Comparison of ENCODE assay signal across 19 mouse cellular contexts in the genomic region with DNA sequence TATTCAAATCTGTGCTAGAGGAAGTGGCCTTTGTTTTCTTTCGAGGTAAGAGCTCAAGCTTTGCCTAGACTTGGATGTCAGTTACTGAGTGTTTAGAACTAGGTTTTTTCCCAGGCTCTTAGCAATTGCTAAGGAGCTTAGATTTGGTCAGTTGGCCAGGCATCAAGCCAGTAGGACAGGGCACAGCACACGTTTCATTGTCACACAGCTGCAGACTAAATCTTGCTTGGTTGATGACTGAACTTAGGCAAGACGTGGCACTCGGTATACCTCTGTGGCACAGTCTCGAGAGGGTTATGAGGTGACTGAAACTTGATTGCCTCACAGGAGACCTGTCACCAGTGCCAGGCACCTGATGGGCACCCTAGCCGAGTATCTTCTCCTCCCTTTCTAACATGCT.
DNase-seq lines count a peak whose midpoint lies in the region; ATAC-seq and TF ChIP-seq lines count a peak whose summit lies in the region.
"Had no signal": no experiment of that assay in that cellular context is flagged by ENCODE, and none has a peak within 500 bp of the region (broad histone marks: within the 10 kb centered on the region; RNA-seq: fewer than 3 reads in every experiment).

No protein-coding gene starts in this region.

- no peaks in the 10 kb centered on the region for H3K27me3 ChIP-seq in embryonic facial prominence, embryonic 15.5 days
- no peaks in the 10 kb centered on the region for H3K27me3 ChIP-seq in embryonic facial prominence, embryonic 10.5 days (replicated peaks; ENCODE audit: low read depth, poor library complexity, severe bottlenecking)
- H3K27me3 ChIP-seq in hindbrain, embryonic 15.5 days, result no peaks in the 10 kb centered on the region
- no peaks in the 10 kb centered on the region for H3K27me3 ChIP-seq in hindbrain, embryonic 10.5 days (ENCODE audit: insufficient read depth, poor library complexity, severe bottlenecking)
- H3K27me3 ChIP-seq: embryonic facial prominence, embryonic 13.5 days; Patski had no signal

- no peak overlapping the region for H3K4me2 ChIP-seq in embryonic facial prominence, embryonic 15.5 days (replicated peaks)
- H3K4me2 ChIP-seq in hindbrain, embryonic 15.5 days, result no peak overlapping the region
- H3K4me2 ChIP-seq: embryonic facial prominence, embryonic 13.5 days had no signal

- TF ChIP-seq CTCF in gastrocnemius, adult 2 months (IDR thresholded peaks at IDR 0.05), result no peak

- 0 out of 2 replicates have a peak overlapping the region, but pooled peaks have one; percentile 22 for H3K27ac ChIP-seq in embryonic facial prominence, embryonic 15.5 days (replicated peaks)
- no peak overlapping the region for H3K27ac ChIP-seq in embryonic facial prominence, embryonic 10.5 days (replicated peaks)
- peak overlapping the region; percentile 9; the same call in 1 of the 2 replicates for H3K27ac ChIP-seq in gastrocnemius, adult 2 months
- peak overlapping the region; percentile 27; the same call in 1 of the 2 replicates for H3K27ac ChIP-seq in hindbrain, embryonic 15.5 days (replicated peaks)
- H3K27ac ChIP-seq in hindbrain, embryonic 10.5 days, result no peak overlapping the region
- H3K27ac ChIP-seq: hindbrain, postnatal 0 days had no signal

- H3K4me3 ChIP-seq in embryonic facial prominence, embryonic 15.5 days (replicated peaks), result no peak overlapping the region
- H3K4me3 ChIP-seq in embryonic facial prominence, embryonic 10.5 days, result no peak overlapping the region
- H3K4me3 ChIP-seq in gastrocnemius, adult 2 months, result no peak overlapping the region
- no peak overlapping the region for H3K4me3 ChIP-seq in hindbrain, embryonic 15.5 days
- H3K4me3 ChIP-seq in hindbrain, embryonic 10.5 days, result no peak overlapping the region
- H3K4me3 ChIP-seq: embryonic facial prominence, embryonic 13.5 days had no signal

- H3K9ac ChIP-seq in embryonic facial prominence, embryonic 15.5 days, result no peak overlapping the region
- no peak overlapping the region for H3K9ac ChIP-seq in hindbrain, embryonic 15.5 days
- H3K9ac ChIP-seq: embryonic facial prominence, embryonic 13.5 days had no signal

- no peaks in the 10 kb centered on the region for H3K4me1 ChIP-seq in embryonic facial prominence, embryonic 15.5 days
- H3K4me1 ChIP-seq in embryonic facial prominence, embryonic 10.5 days, result 0 out of 2 replicates have a peak, but pooled peaks cover 4% of the 10 kb centered on the region
- no peaks in the 10 kb centered on the region for H3K4me1 ChIP-seq in hindbrain, embryonic 15.5 days (replicated peaks)
- H3K4me1 ChIP-seq in hindbrain, embryonic 10.5 days (replicated peaks), result no peaks in the 10 kb centered on the region; the same call in none of the 2 replicates
- H3K4me1 ChIP-seq: embryonic facial prominence, embryonic 13.5 days had no signal

- H3K36me3 ChIP-seq in embryonic facial prominence, embryonic 15.5 days, result peaks cover 43% of the 10 kb centered on the region
- H3K36me3 ChIP-seq in embryonic facial prominence, embryonic 10.5 days (replicated peaks), result peaks cover 87% of the 10 kb centered on the region
- H3K36me3 ChIP-seq in hindbrain, embryonic 15.5 days, result peaks cover 58% of the 10 kb centered on the region
- H3K36me3 ChIP-seq in hindbrain, embryonic 10.5 days, result peaks cover 81% of the 10 kb centered on the region

- DNase-seq in embryonic facial prominence, embryonic 10.5 days (ENCODE audit: low spot score), result no peak
- DNase-seq in gastrocnemius, adult 2 months, result no peak
- DNase-seq in gastrocnemius, postnatal 25 days, result no peak
- DNase-seq in hindbrain, embryonic 10.5 days (ENCODE audit: low spot score), result no peak
- DNase-seq in adipocyte (ENCODE audit: low spot score), result peak; percentile 17
- no peak for DNase-seq in urinary bladder, postnatal 4 days (ENCODE audit: low spot score in 2 of 2)
- DNase-seq: adrenal gland, adult 2 months; cerebellum, adult 11-12 months; cerebellum, adult 9-10 months; cerebellum, postnatal 25 days; gastrocnemius, postnatal 10 days; heart, postnatal 10 days; kidney, adult 18-20 months had no signal

- intact Hi-C loops in gastrocnemius, adult 2 months (cut with DNase I), result no loop called here

- WGBS in embryonic facial prominence, embryonic 15.5 days, result 78% methylated on average over 6 of the region's 6 CpGs
- WGBS in embryonic facial prominence, embryonic 10.5 days, result 83% methylated on average over 6 of the region's 6 CpGs
- WGBS in hindbrain, embryonic 15.5 days, result 75% methylated on average over 6 of the region's 6 CpGs
- 89% methylated on average over 6 of the region's 6 CpGs for WGBS in hindbrain, embryonic 10.5 days

- no peaks in the 10 kb centered on the region for H3K9me3 ChIP-seq in embryonic facial prominence, embryonic 15.5 days (replicated peaks)
- H3K9me3 ChIP-seq in embryonic facial prominence, embryonic 10.5 days, result no peaks in the 10 kb centered on the region
- no peaks in the 10 kb centered on the region for H3K9me3 ChIP-seq in hindbrain, embryonic 15.5 days
- H3K9me3 ChIP-seq in hindbrain, embryonic 10.5 days, result no peaks in the 10 kb centered on the region
- H3K9me3 ChIP-seq: embryonic facial prominence, embryonic 13.5 days had no signal

- no peak for ATAC-seq in embryonic facial prominence, embryonic 15.5 days (ENCODE audit: insufficient number of reproducible peaks, low FRiP score, low TSS enrichment, low read depth)
- ATAC-seq in hindbrain, embryonic 15.5 days (ENCODE audit: low FRiP score, low read depth), result no peak
- ATAC-seq: activated CD4-positive, CD25-positive, alpha-beta regulatory T cell, adult 4 months; hindbrain, postnatal 0 days; Patski had no signal

Comparison
In these comparisons a context has a peak if more than half of its experiments do, and no peak if none do; other contexts are left out.
1. H3K27ac ChIP-seq: peak in embryonic facial prominence, embryonic 15.5 days (single experiment), gastrocnemius, adult 2 months (single experiment) and hindbrain, embryonic 15.5 days (single experiment); none in embryonic facial prominence, embryonic 10.5 days (single experiment) and hindbrain, embryonic 10.5 days (single experiment).